Mouse (Mus musculus) small intestine, adult 2 months (tissue): ENCODE measurements around the gene Gimap8. TPM values are rescaled to one million over a fixed set of nuclear protein-coding genes. Genes with fewer than 3 reads are reported as not detected.
"Not testable (repeated sequence)": the region's sequence is repeated elsewhere in the genome, so short reads cannot be mapped to it uniquely, and the experiment has no call there.

Experiments used
- H3K27ac ChIP-seq: fragments of 200-500 bp; 2 replicates; pipeline ENCODE4 v1.5.1; 2012; ENCODE audit warnings: low read depth, low read length, control low read depth, inconsistent platforms; ENCODE audit not compliant: insufficient read depth
- H3K27me3 ChIP-seq: fragments of 200-500 bp; 2 replicates; pipeline ENCODE4 v1.6.1; 2012; ENCODE audit warnings: mild to moderate bottlenecking, moderate library complexity, low read length, inconsistent platforms; ENCODE audit not compliant: control insufficient read depth, insufficient read depth
- H3K36me3 ChIP-seq: fragments of 200-500 bp; 2 replicates; pipeline ENCODE4 v1.6.1; 2012; ENCODE audit warnings: mild to moderate bottlenecking, low read length, control low read depth, inconsistent platforms; ENCODE audit not compliant: control insufficient read depth, insufficient read depth
- H3K4me1 ChIP-seq: fragments of 200-500 bp; 2 replicates; pipeline ENCODE4 v1.6.1; 2012; ENCODE audit warnings: low read length, inconsistent platforms, mixed read lengths; ENCODE audit not compliant: control insufficient read depth, insufficient read depth, insufficient read length
- H3K4me3 ChIP-seq: fragments of 200-500 bp; 2 replicates; pipeline ENCODE4 v1.5.1; 2012; ENCODE audit warnings: low read depth, mild to moderate bottlenecking, control low read depth, inconsistent platforms, low read length, moderate library complexity
- CTCF ChIP-seq: fragments of 200-500 bp; IDR thresholded peaks from 2 replicates; pipeline ENCODE4 v1.5.1; 2012; ENCODE audit warnings: low read depth, mild to moderate bottlenecking, control low read depth, inconsistent platforms, low read length, moderate library complexity, mixed read lengths; ENCODE audit not compliant: insufficient replicate concordance, insufficient read length; ENCODE audit errors: extremely low read depth
- POLR2A ChIP-seq: fragments of 200-500 bp; IDR thresholded peaks from 2 replicates; pipeline ENCODE4 v1.6.1; 2012; ENCODE audit warnings: low read depth, mild to moderate bottlenecking, control low read depth, inconsistent platforms, low read length, moderate library complexity
- WGBS: fragments of 180-500 bp; shearing (Covaris S2); methylation state at CpG from one replicate; pipeline ENCODE4 v1.1.7; 2018; 5-methylcytosine and 5-hydroxymethylcytosine counted together
- polyA plus RNA-seq: library from polyadenylated mRNA; depleted of rRNA; stranded (reverse); fragments of >200 nt; gene quantifications from 2 replicates; pipeline ENCODE4 v1.2.3, GENCODE M21; 2012

The Gimap8 gene
- polyA plus RNA-seq, 1 experiment: 1.5 TPM

- no peak overlapping the region for H3K27ac ChIP-seq
- no peaks in the 10 kb centered on the region for H3K4me1 ChIP-seq
- TF ChIP-seq POLR2A (no peak), CTCF (no peak)
- no peak overlapping the region for H3K4me3 ChIP-seq
- no peaks in the 10 kb centered on the region for H3K36me3 ChIP-seq
- 95% methylated on average over 4 of the region's 4 CpGs for WGBS
- no peaks in the 10 kb centered on the region for H3K27me3 ChIP-seq
Observed at GRCm38 (mm10) chr6:48613464-48613863, 33.6 kb upstream of the Gimap8 start.

- H3K4me3 ChIP-seq: no peak overlapping the region
- no peaks in the 10 kb centered on the region for H3K27me3 ChIP-seq
- H3K27ac ChIP-seq: no peak overlapping the region
- TF ChIP-seq CTCF: no peak
- no peak for TF ChIP-seq POLR2A
- peaks cover 2% of the 10 kb centered on the region for H3K36me3 ChIP-seq
- H3K4me1 ChIP-seq: no peaks in the 10 kb centered on the region
- 62% methylated on average over 5 of the region's 5 CpGs for WGBS
Observed at GRCm38 (mm10) chr6:48614756-48615155, 32.3 kb upstream of the Gimap8 start.

GRCm38 (mm10) chr6:48620031-48620430, 27.0 kb upstream of the Gimap8 start:
- H3K36me3 ChIP-seq: peaks cover 6% of the 10 kb centered on the region
- no peak overlapping the region for H3K27ac ChIP-seq
- WGBS: 95% methylated on average over 30 of the region's 30 CpGs
- H3K27me3 ChIP-seq: no peaks in the 10 kb centered on the region
- no peaks in the 10 kb centered on the region for H3K4me1 ChIP-seq
- H3K4me3 ChIP-seq: no peak overlapping the region
- TF ChIP-seq CTCF (no peak), POLR2A (no peak)

GRCm38 (mm10) chr6:48622186-48622843, 24.7 kb upstream of the Gimap8 start:
- H3K4me1 ChIP-seq, H3K27ac ChIP-seq, H3K36me3 ChIP-seq, H3K27me3 ChIP-seq, H3K4me3 ChIP-seq: not testable (repeated sequence)
- WGBS: 88% methylated on average over 8 of the region's 8 CpGs

GRCm38 (mm10) chr6:48623460-48623859, 23.6 kb upstream of the Gimap8 start:
- peaks cover 11% of the 10 kb centered on the region; the same call in 1 of the 2 replicates for H3K27me3 ChIP-seq
- no peak overlapping the region for H3K27ac ChIP-seq
- TF ChIP-seq CTCF (no peak), POLR2A (no peak)
- 64% methylated on average over 1 of the region's 1 CpGs for WGBS
- peaks cover 6% of the 10 kb centered on the region for H3K36me3 ChIP-seq
- no peak overlapping the region for H3K4me3 ChIP-seq
- no peaks in the 10 kb centered on the region for H3K4me1 ChIP-seq

DNA sequence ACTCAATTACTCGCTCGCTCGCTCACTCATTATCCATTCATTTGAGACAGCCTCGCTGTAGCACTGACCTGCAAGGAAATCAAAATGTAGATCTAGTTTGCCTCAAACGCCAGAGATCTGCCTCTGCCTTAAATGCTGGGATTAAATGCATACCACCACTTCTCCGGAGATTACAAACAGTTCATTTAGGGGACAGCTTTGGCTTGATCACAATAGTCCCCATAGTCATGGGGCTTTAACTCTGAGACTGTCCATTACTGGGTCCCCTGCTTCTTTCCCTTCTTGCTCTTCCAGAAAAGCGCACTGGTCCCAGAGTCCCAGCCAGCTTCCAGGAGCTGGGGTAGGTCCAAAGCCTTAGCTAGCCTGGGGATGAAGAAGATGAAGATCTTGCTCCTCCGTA, 20.6 kb upstream of the Gimap8 start, which contains the start of gene AI854703:
Gene AI854703 (plus strand): TSS at position 301 of the 400 bp plus-strand sequence.
- H3K27me3 ChIP-seq: peaks cover 22% of the 10 kb centered on the region
- peak within 1 kb of the TSS; percentile 63 for H3K4me3 ChIP-seq
- WGBS: 59% methylated on average over 8 of the region's 8 CpGs
- no peak within 1 kb of the TSS for H3K27ac ChIP-seq
- TF ChIP-seq CTCF: no peak
- no peak for TF ChIP-seq POLR2A
- H3K36me3 ChIP-seq: no peaks in the 10 kb centered on the region
- H3K4me1 ChIP-seq: peaks cover 6% of the 10 kb centered on the region

GRCm38 (mm10) chr6:48626984-48627383, 20.1 kb upstream of the Gimap8 start:
- H3K36me3 ChIP-seq: no peaks in the 10 kb centered on the region
- no peak overlapping the region for H3K27ac ChIP-seq
- peaks cover 22% of the 10 kb centered on the region for H3K27me3 ChIP-seq
- no peak for TF ChIP-seq POLR2A
- TF ChIP-seq CTCF: no peak
- WGBS: under 1% methylated on average over 32 of the region's 32 CpGs
- H3K4me3 ChIP-seq: peak overlapping the region; percentile 63
- peaks cover 6% of the 10 kb centered on the region for H3K4me1 ChIP-seq
